Mouse (Mus musculus) bone marrow macrophage, adult 2 months (primary cell): ENCODE measurements around the gene Cdca3. TPM values are rescaled to one million over a fixed set of nuclear protein-coding genes. Genes with fewer than 3 reads are reported as not detected.

Source experiments
- H3K27ac ChIP-seq: 2 replicates; pipeline ENCODE4 v1.5.1; 2012; ENCODE audit warnings: low read depth, low read length; ENCODE audit not compliant: insufficient read depth
- H3K4me1 ChIP-seq: 2 replicates; pipeline ENCODE4 v1.6.1; 2012; ENCODE audit warnings: low read length; ENCODE audit not compliant: control insufficient read depth, insufficient read depth
- H3K4me3 ChIP-seq: 2 replicates; pipeline ENCODE4 v1.5.1; 2012; ENCODE audit warnings: mild to moderate bottlenecking, low read length, moderate library complexity; ENCODE audit not compliant: insufficient read depth
- CTCF ChIP-seq: IDR thresholded peaks from 2 replicates; pipeline ENCODE4 v1.5.1; 2012; ENCODE audit warnings: low read depth, mild to moderate bottlenecking, low read length, moderate library complexity
- POLR2A ChIP-seq: IDR thresholded peaks from 2 replicates; pipeline ENCODE4 v1.6.1; 2012; ENCODE audit warnings: mild to moderate bottlenecking, low read depth, low read length, borderline replicate concordance
- polyA plus RNA-seq: library from polyadenylated mRNA; stranded (reverse); fragments of >200 nt; gene quantifications from 2 replicates; pipeline ENCODE4 v1.2.4, GENCODE M21; 2012; ENCODE audit not compliant: missing spikeins, insufficient read depth, insufficient read length

The Cdca3 gene
- polyA plus RNA-seq, 1 experiment = 76.5 TPM

GRCm38 (mm10) chr6:124831649-124832048 is 2.3 kb downstream of the Cdca3 start:
- H3K4me3 ChIP-seq = no peak overlapping the region

GRCm38 (mm10) chr6:124834512-124835081 is 5.2 kb downstream of the Cdca3 start:
- Histone ChIP-seq H3K27ac (peak overlapping the region; percentile 91), H3K4me1 (peaks cover 31% of the 10 kb centered on the region)
- TF ChIP-seq POLR2A (0 out of 2 replicates have a peak, but pooled peaks have one; percentile 24), CTCF (no peak)

More at GRCm38 (mm10) chr6:124831649-124832048, 2.3 kb downstream of the Cdca3 start:
- Histone ChIP-seq H3K27ac (no peak overlapping the region), H3K4me1 (peaks cover 32% of the 10 kb centered on the region)
- TF ChIP-seq CTCF = no peak
- no peak for TF ChIP-seq POLR2A

DNA sequence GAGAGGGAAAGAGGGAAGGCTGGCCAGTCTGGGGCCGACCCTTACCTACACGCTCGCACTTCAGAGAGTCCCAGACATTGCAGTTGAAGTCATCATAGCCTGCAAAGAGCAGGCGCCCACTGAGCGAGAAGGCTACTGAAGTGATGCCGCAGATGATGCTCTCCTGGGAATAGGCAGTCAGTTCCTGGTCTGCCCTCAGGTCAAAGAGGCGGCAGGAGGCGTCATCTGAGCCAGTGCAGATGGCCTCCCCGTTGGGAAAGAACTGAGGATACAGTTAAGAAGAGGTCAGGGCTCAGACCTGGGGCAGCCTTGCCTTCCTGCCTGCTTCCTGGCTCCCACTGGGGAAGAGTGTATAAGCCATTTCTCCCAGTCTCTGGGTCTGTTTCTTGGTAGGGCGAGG is 6.2 kb downstream of the Cdca3 start:
- H3K4me3 ChIP-seq = no peak overlapping the region
- peak overlapping the region; percentile 91; the same call in 1 of the 2 replicates for H3K27ac ChIP-seq
- TF ChIP-seq CTCF (no peak), POLR2A (no peak)
- H3K4me1 ChIP-seq = peaks cover 37% of the 10 kb centered on the region

More at GRCm38 (mm10) chr6:124834512-124835081, 5.2 kb downstream of the Cdca3 start:
- 0 out of 2 replicates have a peak overlapping the region, but pooled peaks have one; percentile 23 for H3K4me3 ChIP-seq

DNA sequence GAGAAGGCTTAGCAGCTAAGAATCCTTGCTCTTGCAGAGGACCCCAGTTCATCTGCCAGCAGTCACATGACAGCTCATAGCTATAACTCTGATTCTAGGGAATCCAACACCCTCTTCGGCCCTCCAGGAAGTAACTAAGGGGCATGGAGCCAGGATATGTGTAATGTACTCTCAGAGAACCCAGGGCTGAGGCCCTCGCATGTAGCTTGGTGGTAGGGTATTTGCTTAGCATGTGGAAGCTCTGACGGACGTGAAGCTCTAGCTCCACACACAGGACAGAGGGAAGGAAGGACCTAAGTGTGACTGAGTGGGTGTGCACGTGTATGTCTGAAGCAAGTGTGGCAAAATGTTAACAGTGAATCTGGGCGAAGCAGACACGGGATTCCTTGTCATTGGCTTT is 7.1 kb downstream of the Cdca3 start:
- Histone ChIP-seq H3K4me3 (no peak overlapping the region), H3K27ac (no peak overlapping the region), H3K4me1 (peaks cover 37% of the 10 kb centered on the region)
- TF ChIP-seq CTCF = no peak
- no peak for TF ChIP-seq POLR2A

DNA sequence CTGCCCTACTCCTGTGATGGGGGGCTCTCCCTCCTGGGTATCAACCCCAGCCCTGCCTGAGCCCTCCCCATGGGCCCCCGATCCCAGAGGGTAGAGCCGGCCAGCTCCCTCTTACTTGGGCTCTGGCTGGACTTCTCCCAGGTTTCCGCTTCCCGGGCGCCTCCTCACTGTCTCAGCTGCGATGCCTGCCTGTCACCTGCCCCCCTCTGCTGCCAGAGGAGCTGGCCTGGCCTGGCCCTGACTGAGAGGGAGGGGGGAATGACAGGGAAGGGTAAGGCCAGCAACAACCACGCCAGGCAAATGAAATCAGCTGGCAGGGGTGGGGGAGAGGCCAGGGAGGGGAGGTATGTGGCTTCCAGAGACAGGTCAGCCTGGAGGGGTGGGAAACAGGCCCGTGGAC is 10.5 kb downstream of the Cdca3 start:
- H3K27ac ChIP-seq = no peak overlapping the region
- no peak for TF ChIP-seq CTCF
- TF ChIP-seq POLR2A = no peak
- H3K4me1 ChIP-seq = peaks cover 27% of the 10 kb centered on the region
- H3K4me3 ChIP-seq = no peak overlapping the region

- peaks cover 20% of the 10 kb centered on the region for H3K4me1 ChIP-seq
- H3K4me3 ChIP-seq = no peak within 1 kb of the TSS
These were observed 11.2 kb downstream of the Cdca3 start, which contains the start of gene Gnb3 for GRCm38 (mm10) chr6:124840241-124841167. TSS of gene Gnb3 (minus strand) at chr6:124840275.

DNA sequence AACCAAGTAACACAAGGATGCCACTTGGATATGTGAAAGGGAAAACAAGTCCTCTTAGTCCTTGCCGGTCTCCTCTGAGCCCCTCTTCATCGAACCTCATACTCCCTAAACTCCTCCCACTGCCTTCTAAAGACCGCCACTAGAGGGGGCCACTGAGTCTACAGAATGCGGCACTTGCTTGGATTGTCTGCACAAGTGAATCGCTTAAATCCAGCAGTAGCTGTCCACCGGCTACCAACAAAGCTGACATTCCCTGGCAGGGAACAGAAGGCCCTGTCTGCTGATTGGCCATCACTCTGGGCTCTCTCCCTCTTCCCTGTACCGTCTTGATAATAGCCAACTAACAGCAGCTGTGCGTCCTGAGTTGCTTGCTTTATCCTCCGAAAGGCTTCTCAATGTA is 18.0 kb downstream of the Cdca3 start:
- Histone ChIP-seq H3K4me3 (no peak overlapping the region), H3K4me1 (peaks cover 17% of the 10 kb centered on the region), H3K27ac (no peak overlapping the region)
- TF ChIP-seq POLR2A (no peak), CTCF (peak; percentile 88)

More at GRCm38 (mm10) chr6:124840241-124841167, 11.2 kb downstream of the Cdca3 start, which contains the start of gene Gnb3:
- H3K27ac ChIP-seq = no peak within 1 kb of the TSS
- no peak for TF ChIP-seq CTCF
- TF ChIP-seq POLR2A = no peak

- peaks cover 27% of the 10 kb centered on the region for H3K4me1 ChIP-seq
- TF ChIP-seq CTCF (no peak), POLR2A (no peak)
- no peak overlapping the region for H3K4me3 ChIP-seq
- no peak overlapping the region for H3K27ac ChIP-seq
These were observed 21.2 kb downstream of the Cdca3 start for GRCm38 (mm10) chr6:124850535-124850934.

DNA sequence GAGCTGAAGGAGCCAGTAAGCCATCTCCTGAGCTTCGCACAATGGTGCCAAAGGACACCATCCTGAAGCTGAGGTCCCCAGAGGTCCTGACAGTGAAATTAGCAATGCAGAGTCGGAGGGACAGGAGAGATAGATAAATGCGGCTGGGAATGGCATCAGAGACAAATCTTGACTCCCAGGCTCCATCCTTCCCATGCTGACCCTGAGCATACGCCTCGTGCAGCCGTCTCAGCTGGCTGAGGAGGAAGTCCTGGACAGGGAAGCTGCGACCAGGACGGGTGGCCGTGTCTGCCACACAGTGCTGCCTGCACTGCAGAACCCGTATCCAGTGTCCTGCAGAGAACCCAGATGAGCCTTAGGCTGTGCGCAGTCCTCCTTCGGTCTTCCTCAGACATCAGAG is 25.3 kb downstream of the Cdca3 start:
- 0 out of 2 replicates have a peak overlapping the region, but pooled peaks have one; percentile 6 for H3K27ac ChIP-seq
- no peak overlapping the region for H3K4me3 ChIP-seq
- peaks cover 18% of the 10 kb centered on the region for H3K4me1 ChIP-seq
- TF ChIP-seq CTCF (no peak), POLR2A (no peak)

GRCm38 (mm10) chr6:124856321-124856720 is 27.0 kb downstream of the Cdca3 start:
- Histone ChIP-seq H3K4me3 (peak overlapping the region; percentile 73), H3K27ac (no peak overlapping the region), H3K4me1 (peaks cover 17% of the 10 kb centered on the region)
- TF ChIP-seq CTCF (no peak), POLR2A (no peak)
